Mouse (Mus musculus) heart, embryonic 12.5 days (tissue): ENCODE data around the gene Col6a6. TPM values are rescaled to one million over a fixed set of nuclear protein-coding genes. Genes with fewer than 3 reads are reported as not detected.

Experiments
- ATAC-seq: fragments of 200-750 bp; cut with Nextera tagmentation; 2 replicates; pipeline ENCODE4 v1.8.0; 2017; ENCODE audit warnings: moderate TSS enrichment, moderate library complexity; ENCODE audit not compliant: insufficient number of reproducible peaks, low FRiP score
- H3K27ac ChIP-seq: fragments of 300-500 bp; sonication (generic); 2 replicates; pipeline ENCODE4 v1.5.1; 2016; ENCODE audit warnings: mild to moderate bottlenecking, moderate library complexity; ENCODE audit not compliant: poor library complexity, severe bottlenecking
- H3K27me3 ChIP-seq: fragments of 300-500 bp; sonication (generic); replicated peaks from 2 replicates; pipeline ENCODE4 v1.6.1; 2016; ENCODE audit warnings: mild to moderate bottlenecking, moderate library complexity
- H3K36me3 ChIP-seq: fragments of 300-500 bp; sonication (generic); 2 replicates; pipeline ENCODE4 v1.6.1; 2016; ENCODE audit warnings: mild to moderate bottlenecking, moderate library complexity
- H3K4me1 ChIP-seq: fragments of 300-500 bp; sonication (generic); replicated peaks from 2 replicates; pipeline ENCODE4 v1.6.1; 2016; ENCODE audit warnings: mild to moderate bottlenecking
- H3K4me2 ChIP-seq: fragments of 300-500 bp; sonication (generic); 2 replicates; pipeline ENCODE4 v1.6.1; 2016; ENCODE audit warnings: mild to moderate bottlenecking, moderate library complexity
- H3K4me3 ChIP-seq: fragments of 300-500 bp; sonication (generic); 2 replicates; pipeline ENCODE4 v1.5.1; 2016; ENCODE audit warnings: mild to moderate bottlenecking
- H3K9ac ChIP-seq: fragments of 300-500 bp; sonication (generic); 2 replicates; pipeline ENCODE4 v1.6.1; 2016; ENCODE audit warnings: mild to moderate bottlenecking, moderate library complexity
- H3K9me3 ChIP-seq: fragments of 300-500 bp; sonication (generic); replicated peaks from 2 replicates; pipeline ENCODE4 v1.6.1; 2016; ENCODE audit warnings: mild to moderate bottlenecking, moderate library complexity
- WGBS: fragments of 180-500 bp; shearing (Covaris S2); methylation state at CpG from one replicate; pipeline ENCODE4 v1.1.7; 2016; 5-methylcytosine and 5-hydroxymethylcytosine counted together
- polyA plus RNA-seq: library from polyadenylated mRNA; unstranded; fragments of >200 nt; fragmentation: Nextera tagmentation; extraction: Ambion mirVana; gene quantifications from 2 replicates; pipeline ENCODE4 v1.2.1, GENCODE M21; 2016

Col6a6 gene
- polyA plus RNA-seq, 1 experiment from 2014 or later: 1.6 TPM

- Histone ChIP-seq H3K4me3 (no peak overlapping the region), H3K27me3 (0 out of 2 replicates have a peak, but pooled peaks cover 6% of the 10 kb centered on the region), H3K27ac (no peak overlapping the region), H3K4me2 (no peak overlapping the region), H3K9ac (no peak overlapping the region), H3K9me3 (no peaks in the 10 kb centered on the region), H3K4me1 (peaks cover 10% of the 10 kb centered on the region; the same call in 1 of the 2 replicates), H3K36me3 (no peaks in the 10 kb centered on the region)
- WGBS: 83% methylated on average over 5 of the region's 5 CpGs
- no peak for ATAC-seq
Observed at GRCm38 (mm10) chr9:105801463-105801862, 26.5 kb downstream of the Col6a6 start.

GRCm38 (mm10) chr9:105800286-105800685 lies 27.7 kb downstream of the Col6a6 start:
- Histone ChIP-seq H3K4me1 (peaks cover 19% of the 10 kb centered on the region), H3K4me2 (no peak overlapping the region), H3K9ac (no peak overlapping the region), H3K4me3 (no peak overlapping the region), H3K27ac (no peak overlapping the region), H3K36me3 (no peaks in the 10 kb centered on the region), H3K9me3 (no peaks in the 10 kb centered on the region), H3K27me3 (0 out of 2 replicates have a peak, but pooled peaks cover 6% of the 10 kb centered on the region)
- ATAC-seq: no peak
- WGBS: 77% methylated on average over 5 of the region's 5 CpGs

- Histone ChIP-seq H3K36me3 (no peaks in the 10 kb centered on the region), H3K27me3 (0 out of 2 replicates have a peak, but pooled peaks cover 6% of the 10 kb centered on the region), H3K4me2 (no peak overlapping the region), H3K4me3 (no peak overlapping the region), H3K27ac (no peak overlapping the region), H3K4me1 (peaks cover 45% of the 10 kb centered on the region), H3K9me3 (no peaks in the 10 kb centered on the region), H3K9ac (no peak overlapping the region)
- no peak for ATAC-seq
- WGBS: 65% methylated on average over 6 of the region's 6 CpGs
Observed at GRCm38 (mm10) chr9:105796137-105796536, 31.8 kb downstream of the Col6a6 start.

- no peak for ATAC-seq
- Histone ChIP-seq H3K9me3 (no peaks in the 10 kb centered on the region), H3K27me3 (0 out of 2 replicates have a peak, but pooled peaks cover 4% of the 10 kb centered on the region), H3K27ac (peak overlapping the region; percentile 55), H3K4me2 (no peak overlapping the region), H3K4me1 (peaks cover 45% of the 10 kb centered on the region), H3K4me3 (no peak overlapping the region), H3K36me3 (no peaks in the 10 kb centered on the region), H3K9ac (no peak overlapping the region)
- 8% methylated on average over 4 of the region's 4 CpGs for WGBS
Observed at GRCm38 (mm10) chr9:105794965-105795364, 33.0 kb downstream of the Col6a6 start.

GRCm38 (mm10) chr9:105791810-105792209 lies 36.1 kb downstream of the Col6a6 start:
- WGBS: 24% methylated on average over 5 of the region's 5 CpGs
- Histone ChIP-seq H3K9ac (no peak overlapping the region), H3K27ac (peak overlapping the region; percentile 70), H3K4me1 (peaks cover 60% of the 10 kb centered on the region), H3K9me3 (no peaks in the 10 kb centered on the region), H3K27me3 (no peaks in the 10 kb centered on the region), H3K4me2 (peak overlapping the region; percentile 8; the same call in 1 of the 2 replicates), H3K36me3 (no peaks in the 10 kb centered on the region), H3K4me3 (no peak overlapping the region)
- no peak for ATAC-seq

- 62% methylated on average over 3 of the region's 3 CpGs for WGBS
- Histone ChIP-seq H3K4me3 (no peak overlapping the region), H3K9me3 (no peaks in the 10 kb centered on the region), H3K4me2 (no peak overlapping the region), H3K27ac (0 out of 2 replicates have a peak overlapping the region, but pooled peaks have one; percentile 38), H3K4me1 (peaks cover 32% of the 10 kb centered on the region), H3K36me3 (no peaks in the 10 kb centered on the region), H3K9ac (no peak overlapping the region), H3K27me3 (no peaks in the 10 kb centered on the region)
- ATAC-seq: no peak
Observed at GRCm38 (mm10) chr9:105788203-105788602, 39.8 kb downstream of the Col6a6 start.

- 53% methylated on average over 11 of the region's 11 CpGs for whole genome bisulfite sequencing
- H3K4me3 ChIP-seq: no peak overlapping the region
Observed at GRCm38 (mm10) chr9:105787800-105788199, 40.2 kb downstream of the Col6a6 start.

GRCm38 (mm10) chr9:105784026-105784425 lies 43.9 kb downstream of the Col6a6 start:
- Histone ChIP-seq H3K4me2 (no peak overlapping the region), H3K36me3 (no peaks in the 10 kb centered on the region), H3K27me3 (no peaks in the 10 kb centered on the region), H3K9me3 (no peaks in the 10 kb centered on the region), H3K4me3 (no peak overlapping the region), H3K4me1 (peaks cover 17% of the 10 kb centered on the region), H3K9ac (no peak overlapping the region), H3K27ac (no peak overlapping the region)
- WGBS: 75% methylated on average over 4 of the region's 4 CpGs
- no peak for ATAC-seq

More at GRCm38 (mm10) chr9:105787800-105788199, 40.2 kb downstream of the Col6a6 start:
- no peaks in the 10 kb centered on the region for H3K9me3 ChIP-seq
- H3K4me1 ChIP-seq: peaks cover 31% of the 10 kb centered on the region
- no peaks in the 10 kb centered on the region for H3K36me3 ChIP-seq
- H3K27ac ChIP-seq: 0 out of 2 replicates have a peak overlapping the region, but pooled peaks have one; percentile 38
- H3K9ac ChIP-seq: no peak overlapping the region
- no peak for ATAC-seq
- H3K27me3 ChIP-seq: no peaks in the 10 kb centered on the region
- no peak overlapping the region for H3K4me2 ChIP-seq

GRCm38 (mm10) chr9:105780696-105781095 lies 47.3 kb downstream of the Col6a6 start:
- Histone ChIP-seq H3K4me2 (no peak overlapping the region), H3K9me3 (peaks cover 8% of the 10 kb centered on the region), H3K36me3 (no peaks in the 10 kb centered on the region), H3K9ac (no peak overlapping the region), H3K4me1 (no peaks in the 10 kb centered on the region), H3K27ac (no peak overlapping the region), H3K4me3 (no peak overlapping the region), H3K27me3 (no peaks in the 10 kb centered on the region)
- no peak for ATAC-seq
- 82% methylated on average over 15 of the region's 15 CpGs for WGBS

GRCm38 (mm10) chr9:105778741-105779140 lies 49.2 kb downstream of the Col6a6 start:
- ATAC-seq: no peak
- peaks cover 8% of the 10 kb centered on the region for H3K9me3 ChIP-seq
- WGBS: 83% methylated on average over 6 of the region's 6 CpGs

GRCm38 (mm10) chr9:105774878-105775277 lies 53.1 kb downstream of the Col6a6 start:
- WGBS: 55% methylated on average over 7 of the region's 7 CpGs
- Histone ChIP-seq H3K27me3 (no peaks in the 10 kb centered on the region), H3K9ac (no peak overlapping the region), H3K9me3 (peaks cover 8% of the 10 kb centered on the region), H3K4me3 (no peak overlapping the region), H3K4me1 (peaks cover 14% of the 10 kb centered on the region), H3K4me2 (no peak overlapping the region), H3K27ac (no peak overlapping the region), H3K36me3 (no peaks in the 10 kb centered on the region)
- ATAC-seq: no peak

More at GRCm38 (mm10) chr9:105778741-105779140, 49.2 kb downstream of the Col6a6 start:
- Histone ChIP-seq H3K9ac (no peak overlapping the region), H3K27ac (no peak overlapping the region), H3K36me3 (no peaks in the 10 kb centered on the region), H3K4me1 (peaks cover 6% of the 10 kb centered on the region), H3K4me3 (no peak overlapping the region), H3K27me3 (no peaks in the 10 kb centered on the region), H3K4me2 (no peak overlapping the region)

- WGBS: 88% methylated on average over 19 of the region's 19 CpGs
- Histone ChIP-seq H3K9ac (no peak overlapping the region), H3K36me3 (no peaks in the 10 kb centered on the region), H3K27ac (no peak overlapping the region), H3K4me2 (no peak overlapping the region), H3K4me3 (no peak overlapping the region), H3K27me3 (no peaks in the 10 kb centered on the region), H3K4me1 (peaks cover 14% of the 10 kb centered on the region), H3K9me3 (peaks cover 8% of the 10 kb centered on the region)
- no peak for ATAC-seq
Observed at GRCm38 (mm10) chr9:105774321-105774720, 53.6 kb downstream of the Col6a6 start.
